22 mouse cellular contexts compared by ENCODE assay signal in the genomic region with DNA sequence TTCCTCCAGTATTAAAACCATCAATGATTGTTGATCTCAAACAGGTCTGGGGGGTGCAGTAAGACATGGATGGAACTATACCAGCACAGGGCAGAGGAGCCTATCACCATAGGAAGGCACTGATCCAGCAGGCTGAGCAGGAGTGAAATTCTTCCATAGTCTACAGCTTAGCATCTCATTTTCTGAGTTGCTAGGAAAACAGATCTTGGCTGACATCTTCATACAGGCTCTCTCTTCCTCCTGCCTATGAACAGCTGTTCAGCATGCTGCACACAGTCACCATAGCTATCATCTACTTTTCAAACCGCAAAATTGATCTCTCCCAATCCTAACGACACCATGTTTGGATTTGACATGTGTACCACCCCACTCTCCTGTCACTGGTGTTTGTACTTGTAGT.
"Had no signal": no experiment of that assay in that cellular context is flagged by ENCODE, and none has a peak within 500 bp of the region (broad histone marks: within the 10 kb centered on the region; RNA-seq: fewer than 3 reads in every experiment).

No protein-coding gene starts in this region.

- H3K27me3 ChIP-seq: kidney, embryonic 15.5 days; liver, embryonic 13.5 days; midbrain, embryonic 12.5 days; midbrain, embryonic 15.5 days; neural tube, embryonic 12.5 days; neural tube, embryonic 15.5 days; stomach, embryonic 15.5 days had no signal

- H3K4me2 ChIP-seq: kidney, embryonic 15.5 days; liver, embryonic 13.5 days; midbrain, embryonic 12.5 days; midbrain, embryonic 15.5 days; neural tube, embryonic 12.5 days; neural tube, embryonic 15.5 days; stomach, embryonic 15.5 days had no signal

- ATAC-seq: midbrain, embryonic 15.5 days had no signal

- H3K9ac ChIP-seq: kidney, embryonic 15.5 days; liver, embryonic 13.5 days; midbrain, embryonic 12.5 days; midbrain, embryonic 15.5 days; neural tube, embryonic 12.5 days; neural tube, embryonic 15.5 days; stomach, embryonic 15.5 days had no signal

- DNase-seq: kidney, adult 11 months; kidney, adult 8-10 months; kidney, postnatal 10 days; kidney, postnatal 36 days; layer of hippocampus, postnatal 36 days; liver, embryonic 13.5 days; lung, adult 2 months; lung, postnatal 14 days; lung, postnatal 4 days; right cerebral cortex, adult 18-20 months; right cerebral cortex, postnatal 14 days; right cerebral cortex, postnatal 4 days; thymus, adult 18-20 months; thymus, postnatal 14 days; thymus, postnatal 4 days had no signal

- H3K4me3 ChIP-seq: kidney, embryonic 15.5 days; left cerebral cortex, adult 2 months; liver, embryonic 13.5 days; midbrain, embryonic 12.5 days; midbrain, embryonic 15.5 days; neural tube, embryonic 12.5 days; neural tube, embryonic 15.5 days; stomach, embryonic 15.5 days had no signal

- H3K4me1 ChIP-seq: kidney, embryonic 15.5 days; liver, embryonic 13.5 days; midbrain, embryonic 12.5 days; midbrain, embryonic 15.5 days; neural tube, embryonic 12.5 days; neural tube, embryonic 15.5 days; stomach, embryonic 15.5 days had no signal

- H3K9me3 ChIP-seq: kidney, embryonic 15.5 days; liver, embryonic 13.5 days; midbrain, embryonic 12.5 days; midbrain, embryonic 15.5 days; neural tube, embryonic 12.5 days; neural tube, embryonic 15.5 days; stomach, embryonic 15.5 days had no signal

- H3K27ac ChIP-seq: kidney, embryonic 15.5 days; left cerebral cortex, adult 2 months; liver, embryonic 13.5 days; midbrain, embryonic 12.5 days; midbrain, embryonic 15.5 days; neural tube, embryonic 12.5 days; neural tube, embryonic 15.5 days; stomach, embryonic 15.5 days had no signal
